Mouse (Mus musculus): ENCODE data around the gene Fam131c. TPM values are rescaled to one million over a fixed set of nuclear protein-coding genes. Genes with fewer than 3 reads are reported as not detected.

Fam131c gene
- polyA plus RNA-seq, 1 experiment from 2014 or later = 0.58 TPM

- peaks cover 35% of the 10 kb centered on the region for H3K27me3 ChIP-seq (ENCODE audit: control insufficient read depth, insufficient read depth, low read length)
- WGBS = 55% methylated on average over 8 of the region's 8 CpGs
Observed at GRCm38 (mm10) chr4:141365126-141365525, 2.9 kb upstream of the Fam131c start.

GRCm38 (mm10) chr4:141365876-141366275 lies 2.1 kb upstream of the Fam131c start:
- Histone ChIP-seq H3K4me1 (ENCODE audit: control insufficient read depth, insufficient read depth, low read length) (0 out of 2 replicates have a peak, but pooled peaks cover 3% of the 10 kb centered on the region), H3K4me2 (ENCODE audit: low read depth, low read length) (no peak overlapping the region), H3K4me3 (ENCODE audit: low read length) (no peak overlapping the region), H3K27ac (ENCODE audit: low read length) (no peak overlapping the region), H3K27me3 (ENCODE audit: control insufficient read depth, insufficient read depth, low read length) (peaks cover 35% of the 10 kb centered on the region), H3K9me3 (replicated peaks; ENCODE audit: control insufficient read depth, low read length) (no peaks in the 10 kb centered on the region), H3K36me3 (ENCODE audit: control insufficient read depth, insufficient read depth) (no peaks in the 10 kb centered on the region), H3K9ac (ENCODE audit: low read length) (no peak overlapping the region)
- 46% methylated on average over 7 of the region's 7 CpGs for WGBS
- no peak for ATAC-seq (replicated peaks; ENCODE audit: extremely low read depth, insufficient read depth, low FRiP score)

More at GRCm38 (mm10) chr4:141365126-141365525, 2.9 kb upstream of the Fam131c start:
- Histone ChIP-seq H3K27ac (ENCODE audit: low read length) (no peak overlapping the region), H3K4me3 (ENCODE audit: low read length) (no peak overlapping the region), H3K36me3 (ENCODE audit: control insufficient read depth, insufficient read depth) (no peaks in the 10 kb centered on the region), H3K4me2 (ENCODE audit: low read depth, low read length) (no peak overlapping the region), H3K4me1 (ENCODE audit: control insufficient read depth, insufficient read depth, low read length) (0 out of 2 replicates have a peak, but pooled peaks cover 3% of the 10 kb centered on the region), H3K9me3 (replicated peaks; ENCODE audit: control insufficient read depth, low read length) (no peaks in the 10 kb centered on the region), H3K9ac (ENCODE audit: low read length) (no peak overlapping the region)
- ATAC-seq (replicated peaks; ENCODE audit: extremely low read depth, insufficient read depth, low FRiP score) = no peak

- H3K36me3 ChIP-seq (ENCODE audit: control insufficient read depth, insufficient read depth) = no peaks in the 10 kb centered on the region
- no peak overlapping the region for H3K4me2 ChIP-seq (ENCODE audit: low read depth, low read length)
- 0 out of 2 replicates have a peak, but pooled peaks cover 3% of the 10 kb centered on the region for H3K4me1 ChIP-seq (ENCODE audit: control insufficient read depth, insufficient read depth, low read length)
- 88% methylated on average over 5 of the region's 5 CpGs for WGBS
- no peak for ATAC-seq (replicated peaks; ENCODE audit: extremely low read depth, insufficient read depth, low FRiP score)
- H3K9ac ChIP-seq (ENCODE audit: low read length) = no peak overlapping the region
- H3K27me3 ChIP-seq (ENCODE audit: control insufficient read depth, insufficient read depth, low read length) = peaks cover 9% of the 10 kb centered on the region
- no peaks in the 10 kb centered on the region for H3K9me3 ChIP-seq (replicated peaks; ENCODE audit: control insufficient read depth, low read length)
- H3K27ac ChIP-seq (ENCODE audit: low read length) = no peak overlapping the region
- no peak overlapping the region for H3K4me3 ChIP-seq (ENCODE audit: low read length)
Observed at GRCm38 (mm10) chr4:141372426-141372825, 4.4 kb downstream of the Fam131c start.

GRCm38 (mm10) chr4:141379674-141380073 lies 11.7 kb downstream of the Fam131c start:
- H3K4me3 ChIP-seq (ENCODE audit: low read length) = no peak overlapping the region

GRCm38 (mm10) chr4:141382406-141382805 lies 14.4 kb downstream of the Fam131c start:
- under 1% methylated on average over 24 of the region's 25 CpGs for WGBS
- Histone ChIP-seq H3K4me3 (ENCODE audit: low read length) (peak overlapping the region; percentile 43), H3K4me2 (ENCODE audit: low read depth, low read length) (peak overlapping the region; percentile 69), H3K27ac (ENCODE audit: low read length) (no peak overlapping the region), H3K27me3 (ENCODE audit: control insufficient read depth, insufficient read depth, low read length) (peaks cover 44% of the 10 kb centered on the region), H3K9me3 (replicated peaks; ENCODE audit: control insufficient read depth, low read length) (no peaks in the 10 kb centered on the region), H3K36me3 (ENCODE audit: control insufficient read depth, insufficient read depth) (no peaks in the 10 kb centered on the region), H3K4me1 (ENCODE audit: control insufficient read depth, insufficient read depth, low read length) (peaks cover 7% of the 10 kb centered on the region; the same call in 1 of the 2 replicates), H3K9ac (ENCODE audit: low read length) (peak overlapping the region; percentile 30)
- no peak; the same call in 1 of the 2 replicates for ATAC-seq (replicated peaks; ENCODE audit: extremely low read depth, insufficient read depth, low FRiP score)

More at GRCm38 (mm10) chr4:141379674-141380073, 11.7 kb downstream of the Fam131c start:
- H3K36me3 ChIP-seq (ENCODE audit: control insufficient read depth, insufficient read depth) = no peaks in the 10 kb centered on the region
- no peak overlapping the region for H3K27ac ChIP-seq (ENCODE audit: low read length)
- H3K27me3 ChIP-seq (ENCODE audit: control insufficient read depth, insufficient read depth, low read length) = peaks cover 44% of the 10 kb centered on the region
- peaks cover 7% of the 10 kb centered on the region; the same call in 1 of the 2 replicates for H3K4me1 ChIP-seq (ENCODE audit: control insufficient read depth, insufficient read depth, low read length)
- H3K9ac ChIP-seq (ENCODE audit: low read length) = no peak overlapping the region
- no peak overlapping the region for H3K4me2 ChIP-seq (ENCODE audit: low read depth, low read length)
- no peaks in the 10 kb centered on the region for H3K9me3 ChIP-seq (replicated peaks; ENCODE audit: control insufficient read depth, low read length)
- no peak for ATAC-seq (replicated peaks; ENCODE audit: extremely low read depth, insufficient read depth, low FRiP score)
- 69% methylated on average over 8 of the region's 8 CpGs for WGBS

GRCm38 (mm10) chr4:141385275-141385674 lies 17.3 kb downstream of the Fam131c start:
- peak; percentile 28; the same call in 1 of the 2 replicates for ATAC-seq (replicated peaks; ENCODE audit: extremely low read depth, insufficient read depth, low FRiP score)
- 3% methylated on average over 7 of the region's 7 CpGs for WGBS
- H3K27me3 ChIP-seq (ENCODE audit: control insufficient read depth, insufficient read depth, low read length) = peaks cover 42% of the 10 kb centered on the region

GRCm38 (mm10) chr4:141386150-141386549 lies 18.1 kb downstream of the Fam131c start:
- Histone ChIP-seq H3K4me2 (ENCODE audit: low read depth, low read length) (no peak overlapping the region), H3K4me1 (ENCODE audit: control insufficient read depth, insufficient read depth, low read length) (peaks cover 7% of the 10 kb centered on the region; the same call in 1 of the 2 replicates), H3K27ac (ENCODE audit: low read length) (no peak overlapping the region), H3K27me3 (ENCODE audit: control insufficient read depth, insufficient read depth, low read length) (peaks cover 35% of the 10 kb centered on the region), H3K9me3 (replicated peaks; ENCODE audit: control insufficient read depth, low read length) (no peaks in the 10 kb centered on the region), H3K36me3 (ENCODE audit: control insufficient read depth, insufficient read depth) (no peaks in the 10 kb centered on the region), H3K9ac (ENCODE audit: low read length) (no peak overlapping the region), H3K4me3 (ENCODE audit: low read length) (no peak overlapping the region)
- WGBS = 73% methylated on average over 7 of the region's 7 CpGs
- no peak for ATAC-seq (replicated peaks; ENCODE audit: extremely low read depth, insufficient read depth, low FRiP score)

More at GRCm38 (mm10) chr4:141385275-141385674, 17.3 kb downstream of the Fam131c start:
- H3K9me3 ChIP-seq (replicated peaks; ENCODE audit: control insufficient read depth, low read length) = no peaks in the 10 kb centered on the region
- H3K4me3 ChIP-seq (ENCODE audit: low read length) = no peak overlapping the region
- H3K36me3 ChIP-seq (ENCODE audit: control insufficient read depth, insufficient read depth) = no peaks in the 10 kb centered on the region
- H3K4me1 ChIP-seq (ENCODE audit: control insufficient read depth, insufficient read depth, low read length) = peaks cover 7% of the 10 kb centered on the region; the same call in 1 of the 2 replicates
- no peak overlapping the region for H3K27ac ChIP-seq (ENCODE audit: low read length)
- no peak overlapping the region for H3K4me2 ChIP-seq (ENCODE audit: low read depth, low read length)
- H3K9ac ChIP-seq (ENCODE audit: low read length) = no peak overlapping the region

GRCm38 (mm10) chr4:141387093-141387784 lies 19.2 kb downstream of the Fam131c start:
- WGBS = 19% methylated on average over 5 of the region's 5 CpGs
- Histone ChIP-seq H3K27ac (ENCODE audit: low read length) (no peak overlapping the region), H3K27me3 (ENCODE audit: control insufficient read depth, insufficient read depth, low read length) (peaks cover 24% of the 10 kb centered on the region), H3K4me2 (ENCODE audit: low read depth, low read length) (no peak overlapping the region), H3K9me3 (replicated peaks; ENCODE audit: control insufficient read depth, low read length) (no peaks in the 10 kb centered on the region), H3K4me1 (ENCODE audit: control insufficient read depth, insufficient read depth, low read length) (peaks cover 5% of the 10 kb centered on the region; the same call in 1 of the 2 replicates), H3K4me3 (ENCODE audit: low read length) (no peak overlapping the region), H3K9ac (ENCODE audit: low read length) (no peak overlapping the region), H3K36me3 (ENCODE audit: control insufficient read depth, insufficient read depth) (no peaks in the 10 kb centered on the region)
- ATAC-seq (replicated peaks; ENCODE audit: extremely low read depth, insufficient read depth, low FRiP score) = no peak

GRCm38 (mm10) chr4:141387933-141388332 lies 19.9 kb downstream of the Fam131c start:
- Histone ChIP-seq H3K27ac (ENCODE audit: low read length) (no peak overlapping the region), H3K9me3 (replicated peaks; ENCODE audit: control insufficient read depth, low read length) (no peaks in the 10 kb centered on the region), H3K4me2 (ENCODE audit: low read depth, low read length) (no peak overlapping the region), H3K27me3 (ENCODE audit: control insufficient read depth, insufficient read depth, low read length) (peaks cover 17% of the 10 kb centered on the region), H3K4me1 (ENCODE audit: control insufficient read depth, insufficient read depth, low read length) (no peaks in the 10 kb centered on the region), H3K9ac (ENCODE audit: low read length) (no peak overlapping the region), H3K36me3 (ENCODE audit: control insufficient read depth, insufficient read depth) (no peaks in the 10 kb centered on the region), H3K4me3 (ENCODE audit: low read length) (no peak overlapping the region)
- 69% methylated on average over 5 of the region's 5 CpGs for WGBS
- ATAC-seq (replicated peaks; ENCODE audit: extremely low read depth, insufficient read depth, low FRiP score) = no peak
